Mouse (Mus musculus): ENCODE results near the gene Yeats2.

DNA sequence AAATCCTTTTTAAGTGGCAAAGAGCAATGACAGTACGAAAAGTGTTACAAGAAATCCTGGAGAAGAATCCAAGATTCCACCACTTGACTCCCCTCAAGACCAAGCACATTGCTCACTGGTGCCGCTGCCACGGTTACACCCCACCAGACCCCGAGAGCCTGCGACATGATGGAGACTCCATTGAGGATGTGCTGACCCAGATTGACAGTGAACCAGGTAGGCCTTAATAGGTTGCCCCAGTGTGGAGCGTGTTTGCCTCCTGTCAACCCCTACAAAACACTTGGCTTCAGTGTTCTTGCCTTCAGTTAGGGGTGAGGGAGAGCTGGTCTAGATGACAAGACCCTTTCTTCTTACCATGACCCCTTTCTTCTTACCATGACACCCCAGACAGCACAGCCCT, 81.9 kb downstream of the Yeats2 start:
- TF ChIP-seq CTCF (conservative IDR thresholded peaks at IDR 0.05; ENCODE audit: low read length) (no peak), POU5F1 (IDR thresholded peaks at IDR 0.05; ENCODE audit: borderline replicate concordance, low read length) (no peak), NANOG (IDR thresholded peaks at IDR 0.05; ENCODE audit: borderline replicate concordance, low read length) (no peak)

Data from E14TG2a.4 (cell line).